Mouse (Mus musculus): ENCODE data around the gene Trip10.
"Not testable (repeated sequence)": the region's sequence is repeated elsewhere in the genome, so short reads cannot be mapped to it uniquely, and the experiment has no call there.

The Trip10 gene

GRCm38 (mm10) chr17:57259742-57260141 lies 10.5 kb downstream of the Trip10 start:
- in situ Hi-C loops (cut with MboI; ENCODE audit: low pct_unique_long_range_greater_than_20kb in 1 of 2, low sequenced_read_pairs in 2 of 2, unreplicated experiment in 1 of 2): no loop called here

- in situ Hi-C loops (cut with MboI; ENCODE audit: low pct_unique_long_range_greater_than_20kb in 1 of 2, low sequenced_read_pairs in 2 of 2, unreplicated experiment in 1 of 2): no loop called here
These were observed 11.1 kb downstream of the Trip10 start for GRCm38 (mm10) chr17:57260351-57260750.

- in situ Hi-C loops (cut with MboI; ENCODE audit: low pct_unique_long_range_greater_than_20kb in 1 of 2, low sequenced_read_pairs in 2 of 2, unreplicated experiment in 1 of 2): no loop called here
These were observed 12.0 kb downstream of the Trip10 start for GRCm38 (mm10) chr17:57261286-57261685.

- in situ Hi-C loops (cut with MboI; ENCODE audit: low pct_unique_long_range_greater_than_20kb in 1 of 2, low sequenced_read_pairs in 2 of 2, unreplicated experiment in 1 of 2): no loop called here
These were observed 12.5 kb downstream of the Trip10 start for GRCm38 (mm10) chr17:57261796-57262195.

GRCm38 (mm10) chr17:57262901-57263550 lies 13.8 kb downstream of the Trip10 start:
- in situ Hi-C loops (cut with MboI; ENCODE audit: low pct_unique_long_range_greater_than_20kb in 1 of 2, low sequenced_read_pairs in 2 of 2, unreplicated experiment in 1 of 2): no loop called here

GRCm38 (mm10) chr17:57264164-57264563 lies 14.9 kb downstream of the Trip10 start:
- in situ Hi-C loops (cut with MboI; ENCODE audit: low pct_unique_long_range_greater_than_20kb in 1 of 2, low sequenced_read_pairs in 2 of 2, unreplicated experiment in 1 of 2): no loop called here

GRCm38 (mm10) chr17:57264972-57265945 lies 16.0 kb downstream of the Trip10 start:
- in situ Hi-C loops (cut with MboI; ENCODE audit: low pct_unique_long_range_greater_than_20kb in 1 of 2, low sequenced_read_pairs in 2 of 2, unreplicated experiment in 1 of 2): no loop called here

- in situ Hi-C loops (cut with MboI; ENCODE audit: low pct_unique_long_range_greater_than_20kb in 1 of 2, low sequenced_read_pairs in 2 of 2, unreplicated experiment in 1 of 2): no loop called here
These were observed 18.4 kb downstream of the Trip10 start for GRCm38 (mm10) chr17:57267556-57268126.

GRCm38 (mm10) chr17:57271301-57271700 lies 22.0 kb downstream of the Trip10 start:
- in situ Hi-C loops (cut with MboI; ENCODE audit: low pct_unique_long_range_greater_than_20kb in 1 of 2, low sequenced_read_pairs in 2 of 2, unreplicated experiment in 1 of 2): no loop called here

GRCm38 (mm10) chr17:57273846-57274245 lies 24.6 kb downstream of the Trip10 start:
- in situ Hi-C loops (cut with MboI; ENCODE audit: low pct_unique_long_range_greater_than_20kb in 1 of 2, low sequenced_read_pairs in 2 of 2, unreplicated experiment in 1 of 2): no loop called here

GRCm38 (mm10) chr17:57274686-57275085 lies 25.4 kb downstream of the Trip10 start:
- in situ Hi-C loops (cut with MboI; ENCODE audit: low pct_unique_long_range_greater_than_20kb in 1 of 2, low sequenced_read_pairs in 2 of 2, unreplicated experiment in 1 of 2): no loop called here

GRCm38 (mm10) chr17:57275111-57275996 lies 26.1 kb downstream of the Trip10 start:
- in situ Hi-C loops (cut with MboI; ENCODE audit: low pct_unique_long_range_greater_than_20kb in 1 of 2, low sequenced_read_pairs in 2 of 2, unreplicated experiment in 1 of 2): no loop called here

- in situ Hi-C loops (cut with MboI; ENCODE audit: low pct_unique_long_range_greater_than_20kb in 1 of 2, low sequenced_read_pairs in 2 of 2, unreplicated experiment in 1 of 2): no loop called here
These were observed 26.7 kb downstream of the Trip10 start for GRCm38 (mm10) chr17:57275997-57276351.

- in situ Hi-C loops (cut with MboI; ENCODE audit: low pct_unique_long_range_greater_than_20kb in 1 of 2, low sequenced_read_pairs in 2 of 2, unreplicated experiment in 1 of 2): no loop called here
These were observed 27.4 kb downstream of the Trip10 start for GRCm38 (mm10) chr17:57276634-57277121.

GRCm38 (mm10) chr17:57277598-57278261 lies 28.5 kb downstream of the Trip10 start:
- in situ Hi-C loops (cut with MboI; ENCODE audit: low pct_unique_long_range_greater_than_20kb in 1 of 2, low sequenced_read_pairs in 2 of 2, unreplicated experiment in 1 of 2): not testable (repeated sequence)

GRCm38 (mm10) chr17:57278537-57278936 lies 29.3 kb downstream of the Trip10 start:
- in situ Hi-C loops (cut with MboI; ENCODE audit: low pct_unique_long_range_greater_than_20kb in 1 of 2, low sequenced_read_pairs in 2 of 2, unreplicated experiment in 1 of 2): no loop called here

- in situ Hi-C loops (cut with MboI; ENCODE audit: low pct_unique_long_range_greater_than_20kb in 1 of 2, low sequenced_read_pairs in 2 of 2, unreplicated experiment in 1 of 2): no loop called here
These were observed 29.8 kb downstream of the Trip10 start, which contains the start of gene Vav1 for GRCm38 (mm10) chr17:57278943-57279590. Gene Vav1, plus strand, starts transcription at chr17:57279100.
